Mouse (Mus musculus) G1E (cell line): Measurements from ENCODE around the gene Pim1.

Experiments
- CTCF ChIP-seq: IDR thresholded peaks from 2 replicates; pipeline ENCODE4 v1.5.1; 2012; ENCODE audit warnings: low read depth, low read length, inconsistent platforms, mixed read lengths
- POLR2AphosphoS5 ChIP-seq: IDR thresholded peaks from 2 replicates; pipeline ENCODE4 v1.6.1; 2012; ENCODE audit warnings: low read depth, low read length, inconsistent platforms; ENCODE audit not compliant: insufficient replicate concordance
- TAL1 ChIP-seq: conservative IDR thresholded peaks from 2 replicates; pipeline ENCODE4 v1.6.1; 2012; ENCODE audit warnings: low read depth, low read length, inconsistent platforms, mixed read lengths

- TF ChIP-seq CTCF (no peak), TAL1 (no peak), POLR2AphosphoS5 (no peak)
Observed at GRCm38 (mm10) chr17:29508927-29509608, 18.5 kb downstream of the Pim1 start.
